Mouse (Mus musculus): ENCODE results near the gene Chrnb2. TPM values are rescaled to one million over a fixed set of nuclear protein-coding genes. Genes with fewer than 3 reads are reported as not detected.
A peak's percentile ranks its signal among the peaks of the same experiment; 100 is the strongest.

Chrnb2 gene
- polyA plus RNA-seq (2012; rRNA removed): 1.6 and 1.8 TPM in 2 replicates

DNA sequence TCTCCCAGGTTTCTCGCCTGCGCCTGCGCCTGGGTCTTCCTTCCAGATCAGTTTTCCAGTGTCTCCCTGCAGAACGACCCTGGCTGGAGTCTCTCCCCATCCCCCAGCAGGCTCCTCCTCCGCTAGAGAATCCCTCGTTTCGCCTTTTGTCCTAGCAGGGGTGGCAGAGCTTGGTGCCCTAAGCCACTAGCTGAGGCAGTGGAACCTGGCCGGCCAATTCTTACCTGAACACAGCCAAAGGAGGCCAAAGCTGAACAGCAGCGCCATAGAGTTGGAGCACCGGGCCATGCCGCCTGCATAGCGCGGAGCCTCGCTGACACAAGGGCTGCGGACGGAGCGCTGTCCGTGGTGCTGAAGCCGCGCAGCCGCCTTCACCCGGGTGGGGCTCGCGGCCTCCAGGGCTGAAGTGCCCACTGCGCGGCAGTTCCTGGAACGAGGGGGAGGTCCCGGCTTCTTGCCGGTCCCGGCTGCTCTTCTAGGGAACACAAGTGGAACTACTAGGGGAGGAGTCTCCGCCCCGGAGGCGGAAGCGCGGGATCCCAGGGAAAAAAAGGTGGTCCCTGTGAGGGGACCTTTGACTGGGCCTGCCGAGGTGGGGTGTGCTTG, at the start of gene Chrnb2:
Chrnb2 (minus strand) TSS at position 514 of the 606 bp plus-strand sequence.
- peak; percentile 67 for DNase-seq
- TF ChIP-seq POLR2A (IDR thresholded peaks at IDR 0.05; ENCODE audit: low read depth, low read length) (no peak), CTCF (conservative IDR thresholded peaks at IDR 0.05; ENCODE audit: insufficient read depth, insufficient read length, low read depth, low read length) (no peak)

DNA sequence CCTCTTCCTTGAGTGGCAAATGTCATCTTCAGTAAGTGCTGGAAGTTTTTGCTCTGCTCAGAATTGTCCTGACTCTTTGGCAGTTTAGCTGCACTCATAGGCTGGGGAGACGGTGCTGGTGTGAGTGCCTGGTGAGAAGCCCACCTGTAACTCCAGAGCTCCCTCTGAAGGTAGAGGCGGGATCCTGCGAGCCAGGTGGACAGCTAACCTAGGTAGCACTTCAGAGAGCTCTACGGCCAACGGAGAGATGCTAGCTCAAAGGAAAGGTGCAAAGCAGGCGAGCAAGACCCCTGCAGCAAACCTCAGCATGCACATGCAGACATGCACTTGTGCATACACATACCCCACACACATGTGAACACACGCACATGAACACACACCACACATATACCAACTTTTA, 49.6 kb upstream of the Chrnb2 start:
- Histone ChIP-seq H3K27ac (ENCODE audit: insufficient read depth, low read depth, low read length) (no peak overlapping the region), H3K36me3 (ENCODE audit: control insufficient read depth, insufficient read depth, low read length) (no peaks in the 10 kb centered on the region), H3K27me3 (replicated peaks; ENCODE audit: control insufficient read depth, insufficient read depth, low read length) (no peaks in the 10 kb centered on the region), H3K4me3 (ENCODE audit: insufficient read depth, low read depth, low read length) (no peak overlapping the region), H3K4me1 (ENCODE audit: control insufficient read depth, insufficient read depth, low read length) (no peaks in the 10 kb centered on the region)
- WGBS: 86% methylated on average over 7 of the region's 7 CpGs
- no peak for DNase-seq
- TF ChIP-seq CTCF (conservative IDR thresholded peaks at IDR 0.05; ENCODE audit: insufficient read depth, insufficient read length, low read depth, low read length) (no peak), POLR2A (IDR thresholded peaks at IDR 0.05; ENCODE audit: low read depth, low read length) (no peak)

More for the DNA sequence above, at the start of gene Chrnb2:
- Histone ChIP-seq H3K36me3 (ENCODE audit: control insufficient read depth, insufficient read depth, low read length) (no peaks in the 10 kb centered on the region), H3K4me3 (ENCODE audit: insufficient read depth, low read depth, low read length) (no peak within 1 kb of the TSS), H3K27me3 (replicated peaks; ENCODE audit: control insufficient read depth, insufficient read depth, low read length) (no peaks in the 10 kb centered on the region), H3K4me1 (ENCODE audit: control insufficient read depth, insufficient read depth, low read length) (no peaks in the 10 kb centered on the region), H3K27ac (ENCODE audit: insufficient read depth, low read depth, low read length) (no peak within 1 kb of the TSS)
- WGBS: 1% methylated on average over 36 of the region's 36 CpGs

DNA sequence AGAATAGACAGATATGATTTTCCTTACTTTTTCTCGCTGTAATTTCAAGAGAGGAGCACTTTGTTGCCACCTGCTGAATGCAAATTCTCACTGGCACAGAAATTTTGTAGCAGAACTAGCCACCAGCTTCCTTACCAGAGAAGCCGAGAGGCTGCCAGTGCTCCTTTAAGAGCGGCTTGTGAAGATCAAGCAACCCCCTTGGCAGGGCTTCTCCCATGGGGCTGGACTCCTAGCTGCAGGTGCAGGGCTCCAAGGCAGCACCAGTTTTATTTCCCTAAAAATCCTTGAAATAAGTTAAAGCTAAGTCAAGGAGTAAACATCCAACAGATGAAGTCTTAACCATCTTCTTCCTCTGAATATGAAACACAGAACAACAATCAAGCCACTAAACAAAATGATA, 47.7 kb upstream of the Chrnb2 start:
- no peaks in the 10 kb centered on the region for H3K4me1 ChIP-seq (ENCODE audit: control insufficient read depth, insufficient read depth, low read length)
- no peak overlapping the region for H3K27ac ChIP-seq (ENCODE audit: insufficient read depth, low read depth, low read length)
- WGBS: 74% methylated on average over 3 of the region's 3 CpGs

DNA sequence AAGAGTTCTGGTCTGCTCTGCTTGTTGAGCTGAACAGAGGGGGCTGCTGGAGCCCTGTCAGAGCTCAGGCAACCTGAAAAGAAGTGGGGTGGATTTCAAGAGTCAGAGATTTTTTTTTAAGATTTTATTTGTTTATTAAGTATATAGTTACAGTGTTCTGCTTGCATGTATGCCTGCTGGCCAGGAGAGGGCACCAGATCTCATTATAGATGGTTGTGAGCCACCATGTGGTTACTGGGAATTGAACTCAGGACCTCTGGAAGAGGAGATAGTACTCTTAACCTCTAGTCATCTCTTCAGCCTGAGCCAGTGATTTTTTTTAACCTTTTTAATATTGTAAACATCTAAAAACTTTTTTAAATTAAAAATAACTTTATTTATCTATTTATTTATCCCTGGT, 46.4 kb upstream of the Chrnb2 start:
- H3K27me3 ChIP-seq (replicated peaks; ENCODE audit: control insufficient read depth, insufficient read depth, low read length): no peaks in the 10 kb centered on the region
- H3K27ac ChIP-seq (ENCODE audit: insufficient read depth, low read depth, low read length): no peak overlapping the region
- H3K36me3 ChIP-seq (ENCODE audit: control insufficient read depth, insufficient read depth, low read length): no peaks in the 10 kb centered on the region
- no peak overlapping the region for H3K4me3 ChIP-seq (ENCODE audit: insufficient read depth, low read depth, low read length)
- no peaks in the 10 kb centered on the region for H3K4me1 ChIP-seq (ENCODE audit: control insufficient read depth, insufficient read depth, low read length)
- TF ChIP-seq CTCF (conservative IDR thresholded peaks at IDR 0.05; ENCODE audit: insufficient read depth, insufficient read length, low read depth, low read length) (peak; percentile 31; the same call in 1 of the 2 replicates), POLR2A (IDR thresholded peaks at IDR 0.05; ENCODE audit: low read depth, low read length) (no peak)
- no peak for DNase-seq

More for the DNA sequence above, 47.7 kb upstream of the Chrnb2 start:
- no peak for DNase-seq
- TF ChIP-seq CTCF (conservative IDR thresholded peaks at IDR 0.05; ENCODE audit: insufficient read depth, insufficient read length, low read depth, low read length) (no peak), POLR2A (IDR thresholded peaks at IDR 0.05; ENCODE audit: low read depth, low read length) (no peak)
- no peaks in the 10 kb centered on the region for H3K36me3 ChIP-seq (ENCODE audit: control insufficient read depth, insufficient read depth, low read length)
- H3K27me3 ChIP-seq (replicated peaks; ENCODE audit: control insufficient read depth, insufficient read depth, low read length): no peaks in the 10 kb centered on the region
- no peak overlapping the region for H3K4me3 ChIP-seq (ENCODE audit: insufficient read depth, low read depth, low read length)

DNA sequence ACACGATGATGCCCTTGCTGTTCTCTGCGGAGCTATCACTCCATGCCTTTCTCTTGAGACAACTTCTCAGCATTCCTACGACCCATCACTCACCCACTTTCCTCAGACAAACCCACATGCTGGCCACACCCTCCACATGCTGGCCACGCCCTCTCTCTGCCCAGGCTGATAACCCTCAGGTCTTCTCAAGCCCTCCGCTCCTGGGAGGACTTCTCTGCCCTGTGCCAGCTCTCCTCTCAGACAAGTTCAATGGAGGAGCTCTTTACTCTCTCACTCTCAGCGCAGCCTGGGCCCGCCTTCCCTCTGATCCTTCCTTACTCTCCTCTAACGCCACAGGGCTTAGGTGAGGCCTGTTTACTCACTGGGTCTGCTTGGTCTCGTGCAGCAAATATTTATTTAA, 44.2 kb upstream of the Chrnb2 start:
- H3K27ac ChIP-seq (ENCODE audit: insufficient read depth, low read depth, low read length): no peak overlapping the region
- WGBS: 66% methylated on average over 9 of the region's 9 CpGs

DNA sequence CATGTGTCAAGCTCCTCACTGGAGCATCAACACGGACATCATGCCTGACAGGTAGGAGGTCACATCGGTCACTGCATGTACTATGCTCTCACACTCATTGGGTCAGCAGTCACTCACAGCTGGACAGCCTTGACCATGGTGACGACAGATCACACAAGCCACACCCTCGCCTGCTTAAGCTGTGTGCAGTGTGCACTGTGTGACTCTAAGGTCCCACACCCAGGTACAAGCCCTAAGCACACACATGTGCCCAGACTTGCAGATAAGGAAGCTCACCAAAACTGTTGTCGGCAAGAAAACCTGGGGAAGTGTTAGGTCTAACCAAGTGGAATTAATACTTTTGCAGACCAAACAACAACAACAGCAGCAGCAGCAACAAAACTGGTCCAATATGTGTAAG, 43.4 kb upstream of the Chrnb2 start:
- Histone ChIP-seq H3K4me1 (ENCODE audit: control insufficient read depth, insufficient read depth, low read length) (no peaks in the 10 kb centered on the region), H3K27me3 (replicated peaks; ENCODE audit: control insufficient read depth, insufficient read depth, low read length) (no peaks in the 10 kb centered on the region), H3K4me3 (ENCODE audit: insufficient read depth, low read depth, low read length) (no peak overlapping the region), H3K27ac (ENCODE audit: insufficient read depth, low read depth, low read length) (no peak overlapping the region), H3K36me3 (ENCODE audit: control insufficient read depth, insufficient read depth, low read length) (no peaks in the 10 kb centered on the region)
- TF ChIP-seq POLR2A (IDR thresholded peaks at IDR 0.05; ENCODE audit: low read depth, low read length): no peak
- TF ChIP-seq CTCF (conservative IDR thresholded peaks at IDR 0.05; ENCODE audit: insufficient read depth, insufficient read length, low read depth, low read length): no peak
- 75% methylated on average over 5 of the region's 5 CpGs for WGBS
- DNase-seq: no peak

More for the DNA sequence above, 44.2 kb upstream of the Chrnb2 start:
- Histone ChIP-seq H3K4me3 (ENCODE audit: insufficient read depth, low read depth, low read length) (no peak overlapping the region), H3K4me1 (ENCODE audit: control insufficient read depth, insufficient read depth, low read length) (no peaks in the 10 kb centered on the region), H3K27me3 (replicated peaks; ENCODE audit: control insufficient read depth, insufficient read depth, low read length) (no peaks in the 10 kb centered on the region), H3K36me3 (ENCODE audit: control insufficient read depth, insufficient read depth, low read length) (no peaks in the 10 kb centered on the region)
- DNase-seq: no peak
- no peak for TF ChIP-seq CTCF (conservative IDR thresholded peaks at IDR 0.05; ENCODE audit: insufficient read depth, insufficient read length, low read depth, low read length)
- no peak for TF ChIP-seq POLR2A (IDR thresholded peaks at IDR 0.05; ENCODE audit: low read depth, low read length)

DNA sequence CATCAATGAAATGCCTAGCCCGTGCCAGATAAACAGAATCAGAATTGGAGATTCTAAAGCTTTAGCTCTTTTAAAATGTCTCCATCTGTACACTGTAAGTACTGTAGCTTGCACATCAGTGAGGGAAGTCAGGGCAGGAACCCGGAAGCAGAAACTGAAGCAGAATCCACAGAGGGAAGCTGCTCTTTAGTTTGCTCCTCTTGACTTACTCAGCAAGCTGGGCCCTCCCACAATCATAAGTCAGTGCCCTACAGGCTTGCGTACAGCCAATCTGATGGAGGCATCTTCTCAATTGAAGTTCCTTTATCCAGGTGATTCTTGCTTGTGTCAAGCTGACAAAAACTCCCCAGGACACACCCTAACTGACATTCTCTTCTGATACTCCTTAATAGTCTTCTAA, 42.7 kb upstream of the Chrnb2 start:
- DNase-seq: no peak
- H3K36me3 ChIP-seq (ENCODE audit: control insufficient read depth, insufficient read depth, low read length): no peaks in the 10 kb centered on the region
- no peak for TF ChIP-seq CTCF (conservative IDR thresholded peaks at IDR 0.05; ENCODE audit: insufficient read depth, insufficient read length, low read depth, low read length)
- no peak for TF ChIP-seq POLR2A (IDR thresholded peaks at IDR 0.05; ENCODE audit: low read depth, low read length)
- H3K27me3 ChIP-seq (replicated peaks; ENCODE audit: control insufficient read depth, insufficient read depth, low read length): no peaks in the 10 kb centered on the region
- no peaks in the 10 kb centered on the region for H3K4me1 ChIP-seq (ENCODE audit: control insufficient read depth, insufficient read depth, low read length)
- no peak overlapping the region for H3K27ac ChIP-seq (ENCODE audit: insufficient read depth, low read depth, low read length)
- H3K4me3 ChIP-seq (ENCODE audit: insufficient read depth, low read depth, low read length): no peak overlapping the region
- WGBS: 98% methylated on average over 3 of the region's 3 CpGs
